Mouse (Mus musculus) kidney, embryonic 16.5 days (tissue): ENCODE data around the gene Gstm6. TPM values are rescaled to one million over a fixed set of nuclear protein-coding genes. Genes with fewer than 3 reads are reported as not detected.

Source experiments
- ATAC-seq: fragments of 200-750 bp; cut with Nextera tagmentation; 2 replicates; pipeline ENCODE4 v1.8.0; 2017; ENCODE audit warnings: moderate TSS enrichment; ENCODE audit not compliant: low FRiP score, low TSS enrichment
- H3K27ac ChIP-seq: fragments of 300-500 bp; sonication (generic); 2 replicates; pipeline ENCODE4 v1.5.1; 2014; ENCODE audit warnings: low read length
- H3K27me3 ChIP-seq: fragments of 300-500 bp; sonication (generic); 2 replicates; pipeline ENCODE4 v1.6.1; 2014; ENCODE audit warnings: low read length, control low read depth, mixed read lengths; ENCODE audit not compliant: insufficient read depth
- H3K36me3 ChIP-seq: fragments of 300-500 bp; sonication (generic); 2 replicates; pipeline ENCODE4 v1.6.1; 2014; ENCODE audit warnings: low read length, control low read depth, mixed read lengths; ENCODE audit not compliant: insufficient read depth
- H3K4me1 ChIP-seq: fragments of 300-500 bp; sonication (generic); 2 replicates; pipeline ENCODE4 v1.6.1; 2014; ENCODE audit warnings: low read length, control low read depth, mixed read lengths; ENCODE audit not compliant: insufficient read depth
- H3K4me2 ChIP-seq: fragments of 300-500 bp; sonication (generic); replicated peaks from 2 replicates; pipeline ENCODE4 v1.6.1; 2014; ENCODE audit warnings: low read depth, low read length
- H3K4me3 ChIP-seq: fragments of 300-500 bp; sonication (generic); 2 replicates; pipeline ENCODE4 v1.5.1; 2014; ENCODE audit warnings: mild to moderate bottlenecking, low read length
- H3K9ac ChIP-seq: fragments of 300-500 bp; sonication (generic); replicated peaks from 2 replicates; pipeline ENCODE4 v1.6.1; 2014; ENCODE audit warnings: low read length
- H3K9me3 ChIP-seq: fragments of 300-500 bp; sonication (generic); 2 replicates; pipeline ENCODE4 v1.6.1; 2016; ENCODE audit warnings: low read length, control low read depth
- WGBS: fragments of 180-500 bp; shearing (Covaris S2); extraction: QIAGEN DNeasy Blood & Tissue Kit; methylation state at CpG from one replicate; pipeline ENCODE4 v1.1.7; 2014; 5-methylcytosine and 5-hydroxymethylcytosine counted together
- polyA plus RNA-seq: library from polyadenylated mRNA; unstranded; fragments of >200 nt; fragmentation: Nextera tagmentation; extraction: Ambion mirVana; gene quantifications from 2 replicates; pipeline ENCODE4 v1.2.1, GENCODE M21; 2015

Gene Gstm6
- polyA plus RNA-seq, 1 experiment from 2014 or later, result 9.6 TPM

- no peaks in the 10 kb centered on the region for H3K27me3 ChIP-seq
- 100% methylated on average over 1 of the region's 2 CpGs for WGBS
Observed at GRCm38 (mm10) chr3:107931134-107931533, 12.4 kb downstream of the Gstm6 start.

GRCm38 (mm10) chr3:107929731-107930130, 13.8 kb downstream of the Gstm6 start:
- 81% methylated on average over 4 of the region's 4 CpGs for WGBS

More at GRCm38 (mm10) chr3:107931134-107931533, 12.4 kb downstream of the Gstm6 start:
- Histone ChIP-seq H3K4me1 (peaks cover 3% of the 10 kb centered on the region; the same call in 1 of the 2 replicates), H3K9me3 (no peaks in the 10 kb centered on the region), H3K4me2 (peak overlapping the region; percentile 47), H3K4me3 (peak overlapping the region; percentile 28), H3K27ac (peak overlapping the region; percentile 58; the same call in 1 of the 2 replicates), H3K9ac (peak overlapping the region; percentile 50; the same call in 1 of the 2 replicates), H3K36me3 (no peaks in the 10 kb centered on the region)
- ATAC-seq, result no peak

GRCm38 (mm10) chr3:107929243-107929642, 14.3 kb downstream of the Gstm6 start:
- H3K27me3 ChIP-seq, result no peaks in the 10 kb centered on the region
- no peak overlapping the region for H3K9ac ChIP-seq
- no peaks in the 10 kb centered on the region for H3K9me3 ChIP-seq
- WGBS, result 85% methylated on average over 4 of the region's 4 CpGs
- peaks cover 3% of the 10 kb centered on the region; the same call in 1 of the 2 replicates for H3K4me1 ChIP-seq
- no peak overlapping the region for H3K4me2 ChIP-seq
- ATAC-seq, result no peak
- H3K4me3 ChIP-seq, result no peak overlapping the region
- no peaks in the 10 kb centered on the region for H3K36me3 ChIP-seq
- no peak overlapping the region for H3K27ac ChIP-seq

More at GRCm38 (mm10) chr3:107929731-107930130, 13.8 kb downstream of the Gstm6 start:
- Histone ChIP-seq H3K27ac (no peak overlapping the region), H3K9me3 (no peaks in the 10 kb centered on the region), H3K4me3 (no peak overlapping the region), H3K27me3 (no peaks in the 10 kb centered on the region), H3K36me3 (no peaks in the 10 kb centered on the region), H3K9ac (no peak overlapping the region), H3K4me1 (peaks cover 3% of the 10 kb centered on the region; the same call in 1 of the 2 replicates), H3K4me2 (no peak overlapping the region)
- ATAC-seq, result no peak

- H3K9me3 ChIP-seq, result no peaks in the 10 kb centered on the region
- ATAC-seq, result no peak
- peaks cover 3% of the 10 kb centered on the region; the same call in 1 of the 2 replicates for H3K4me1 ChIP-seq
- no peak overlapping the region for H3K27ac ChIP-seq
- H3K4me2 ChIP-seq, result no peak overlapping the region
- no peak overlapping the region for H3K9ac ChIP-seq
- WGBS, result 74% methylated on average over 11 of the region's 11 CpGs
- H3K36me3 ChIP-seq, result no peaks in the 10 kb centered on the region
- no peaks in the 10 kb centered on the region for H3K27me3 ChIP-seq
- no peak overlapping the region for H3K4me3 ChIP-seq
Observed at GRCm38 (mm10) chr3:107928691-107929090, 14.9 kb downstream of the Gstm6 start.

- Histone ChIP-seq H3K4me3 (no peak overlapping the region), H3K27ac (no peak overlapping the region), H3K36me3 (no peaks in the 10 kb centered on the region), H3K4me1 (peaks cover 3% of the 10 kb centered on the region; the same call in 1 of the 2 replicates), H3K4me2 (no peak overlapping the region), H3K9me3 (no peaks in the 10 kb centered on the region), H3K9ac (no peak overlapping the region), H3K27me3 (no peaks in the 10 kb centered on the region)
- WGBS, result 49% methylated on average over 3 of the region's 3 CpGs
- no peak for ATAC-seq
Observed at GRCm38 (mm10) chr3:107927841-107928240, 15.7 kb downstream of the Gstm6 start.

- Histone ChIP-seq H3K4me1 (no peaks in the 10 kb centered on the region), H3K27me3 (no peaks in the 10 kb centered on the region), H3K4me3 (no peak overlapping the region), H3K27ac (no peak overlapping the region), H3K9me3 (no peaks in the 10 kb centered on the region), H3K36me3 (no peaks in the 10 kb centered on the region), H3K4me2 (no peak overlapping the region), H3K9ac (no peak overlapping the region)
- no peak for ATAC-seq
- WGBS, result 89% methylated on average over 3 of the region's 3 CpGs
Observed at GRCm38 (mm10) chr3:107925335-107925734, 18.2 kb downstream of the Gstm6 start.

GRCm38 (mm10) chr3:107920348-107920747, 23.2 kb downstream of the Gstm6 start:
- 91% methylated on average over 5 of the region's 5 CpGs for WGBS
- no peak overlapping the region for H3K27ac ChIP-seq
- no peak overlapping the region for H3K4me3 ChIP-seq
- no peaks in the 10 kb centered on the region for H3K27me3 ChIP-seq
- H3K4me1 ChIP-seq, result no peaks in the 10 kb centered on the region
- ATAC-seq, result no peak
- no peaks in the 10 kb centered on the region for H3K36me3 ChIP-seq
- H3K9me3 ChIP-seq, result no peaks in the 10 kb centered on the region
- no peak overlapping the region for H3K9ac ChIP-seq
- H3K4me2 ChIP-seq, result no peak overlapping the region

GRCm38 (mm10) chr3:107917783-107918408, 25.7 kb downstream of the Gstm6 start:
- Histone ChIP-seq H3K4me2 (no peak overlapping the region), H3K27ac (no peak overlapping the region), H3K4me1 (no peaks in the 10 kb centered on the region), H3K9ac (no peak overlapping the region), H3K36me3 (no peaks in the 10 kb centered on the region), H3K27me3 (no peaks in the 10 kb centered on the region), H3K4me3 (no peak overlapping the region), H3K9me3 (no peaks in the 10 kb centered on the region; the same call in 1 of the 2 replicates)
- WGBS, result 55% methylated on average over 7 of the region's 7 CpGs
- ATAC-seq, result peak; percentile 63; the same call in 1 of the 2 replicates

GRCm38 (mm10) chr3:107917097-107917496, 26.5 kb downstream of the Gstm6 start:
- WGBS, result 82% methylated on average over 3 of the region's 3 CpGs
- no peak overlapping the region for H3K4me3 ChIP-seq
- no peak for ATAC-seq
- no peaks in the 10 kb centered on the region for H3K4me1 ChIP-seq
- no peaks in the 10 kb centered on the region; the same call in 1 of the 2 replicates for H3K9me3 ChIP-seq
- no peaks in the 10 kb centered on the region for H3K36me3 ChIP-seq
- H3K4me2 ChIP-seq, result no peak overlapping the region
- H3K9ac ChIP-seq, result no peak overlapping the region
- H3K27me3 ChIP-seq, result no peaks in the 10 kb centered on the region
- H3K27ac ChIP-seq, result no peak overlapping the region

- H3K9ac ChIP-seq, result no peak overlapping the region
- H3K4me3 ChIP-seq, result no peak overlapping the region
- H3K27me3 ChIP-seq, result no peaks in the 10 kb centered on the region
- H3K27ac ChIP-seq, result no peak overlapping the region
- no peaks in the 10 kb centered on the region for H3K36me3 ChIP-seq
- no peaks in the 10 kb centered on the region for H3K4me1 ChIP-seq
- no peaks in the 10 kb centered on the region; the same call in 1 of the 2 replicates for H3K9me3 ChIP-seq
- no peak overlapping the region for H3K4me2 ChIP-seq
- 73% methylated on average over 15 of the region's 15 CpGs for WGBS
- ATAC-seq, result no peak
Observed at GRCm38 (mm10) chr3:107916674-107917073, 26.9 kb downstream of the Gstm6 start.
